Mouse (Mus musculus) forelimb bud, embryonic 11.5 days (tissue): ENCODE measurements around the gene Nupr1.
A peak's percentile ranks its signal among the peaks of the same experiment; 100 is the strongest.

ENCODE experiments used
- DNase-seq: peaks from one replicate; pipeline ENCODE4 v3.0.0-alpha.2; 2012; ENCODE audit warnings: low read depth, low spot score

The Nupr1 gene

DNA sequence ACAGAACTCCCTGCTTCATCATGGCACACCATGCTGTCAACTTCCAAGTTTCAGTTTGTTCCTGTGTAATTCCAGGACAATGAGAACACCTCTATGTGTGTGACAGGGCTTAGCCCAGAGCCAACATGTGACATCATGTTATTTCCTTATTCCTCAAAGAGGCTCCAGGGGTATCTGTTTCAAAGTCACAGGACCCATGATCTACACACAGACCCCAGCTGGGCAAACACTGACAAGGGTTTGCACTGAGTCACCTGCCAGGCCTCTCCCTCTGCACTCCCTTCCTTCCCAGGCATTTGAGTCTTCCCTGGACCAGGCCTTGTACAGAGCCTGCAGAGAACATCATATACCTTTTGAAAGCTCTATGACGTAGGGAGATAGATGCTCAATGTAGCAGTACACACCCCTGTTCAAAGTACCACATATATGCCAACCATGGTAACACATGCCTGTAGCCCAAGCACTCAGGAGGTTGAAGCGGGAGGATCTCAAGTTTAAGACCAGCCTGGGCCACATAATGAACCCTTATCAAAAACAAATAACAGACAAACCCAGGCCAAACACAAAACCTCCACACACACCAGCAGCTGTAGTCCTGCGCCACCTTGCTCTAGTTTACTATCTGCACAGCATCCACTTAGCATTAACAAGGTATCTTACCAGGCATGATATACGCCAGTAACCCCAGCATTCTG lies at the start of gene Nupr1:
Nupr1 (minus strand) TSS at position 38 of the 695 bp plus-strand sequence.
- DNase-seq = no peak

DNA sequence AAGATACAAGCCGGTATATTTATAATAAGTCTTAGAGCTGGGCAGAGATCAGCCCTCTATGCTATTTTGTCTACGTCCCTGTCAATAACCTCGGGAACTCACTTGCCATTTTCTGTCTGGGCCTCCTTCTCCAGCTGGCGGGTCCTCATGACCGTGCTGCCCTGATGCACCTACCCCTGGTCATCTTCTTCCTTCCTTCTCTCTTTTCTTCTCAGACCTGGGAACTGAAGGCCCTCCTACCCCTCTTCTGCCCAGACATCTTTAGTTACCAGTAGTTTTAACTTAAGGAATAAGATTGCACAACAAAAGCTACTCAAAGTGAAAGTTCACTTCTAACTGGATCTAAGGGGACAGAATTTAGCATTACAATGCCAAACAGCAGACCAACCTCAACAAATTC lies 49.0 kb upstream of the Nupr1 start:
- no peak for DNase-seq

DNA sequence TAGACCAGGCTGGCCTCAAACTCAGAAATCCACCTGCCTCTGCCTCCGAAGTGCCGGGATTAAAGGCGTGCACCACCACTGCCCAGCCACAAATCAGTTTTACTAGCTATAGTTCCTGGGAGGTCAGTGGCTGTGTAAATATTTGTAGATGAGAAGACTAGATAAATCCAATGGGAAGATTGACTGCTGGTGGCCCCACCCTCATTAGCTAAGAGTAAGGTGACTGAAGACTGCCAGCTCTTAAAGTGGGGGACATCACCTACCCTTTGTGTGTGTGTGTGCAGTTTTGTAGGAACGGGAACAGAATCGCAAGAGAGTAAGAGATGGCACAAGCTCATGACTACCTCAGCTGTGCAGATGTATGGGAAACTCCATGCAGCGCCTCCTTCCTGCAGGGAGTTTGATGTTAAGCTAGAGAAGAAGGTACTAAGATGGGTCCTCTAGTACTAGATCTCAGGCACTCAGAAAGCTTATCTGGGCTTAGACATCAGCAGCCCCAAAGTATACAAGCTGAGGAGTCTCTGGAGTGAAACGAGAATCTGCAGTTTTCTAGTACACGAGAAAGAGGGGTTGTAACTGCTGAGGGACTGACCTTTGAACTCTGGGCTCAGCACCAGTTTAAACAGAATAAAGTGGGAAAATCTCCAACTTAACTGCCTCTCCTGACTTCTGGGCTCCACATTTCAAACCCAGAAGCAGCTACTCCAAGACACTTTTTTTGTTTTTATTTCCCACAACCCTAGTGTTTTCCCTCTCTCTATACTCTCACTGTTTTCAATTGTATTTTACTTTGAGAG lies 48.1 kb upstream of the Nupr1 start:
- DNase-seq = no peak

DNA sequence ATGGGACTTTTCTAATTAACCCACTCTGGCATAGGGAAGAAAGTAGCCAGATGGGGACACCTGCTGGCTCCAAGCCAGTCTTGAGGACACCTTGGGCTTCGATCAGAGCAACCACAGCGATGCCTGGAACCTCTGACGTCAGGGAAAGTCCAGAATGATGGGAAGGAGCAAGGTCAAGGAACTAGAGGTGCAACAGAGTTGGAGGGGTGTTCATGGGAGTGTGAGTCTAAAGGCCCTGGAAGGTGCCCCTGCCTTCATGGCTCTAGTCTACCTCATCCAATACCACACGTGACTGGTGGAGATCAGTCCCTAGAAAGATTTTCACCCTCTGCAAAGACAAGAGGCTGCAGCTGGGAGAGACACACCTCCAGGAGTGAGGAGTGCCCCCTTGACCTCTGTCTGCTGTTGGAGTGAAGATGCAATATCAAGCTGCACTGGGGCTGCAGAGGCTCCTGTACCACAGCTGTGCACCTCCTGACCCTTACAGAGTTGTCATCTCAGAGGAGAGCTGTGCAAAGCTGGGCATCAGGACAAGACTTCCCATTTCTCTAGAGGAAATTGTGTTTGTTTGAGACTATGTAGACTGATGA lies 46.1 kb upstream of the Nupr1 start:
- DNase-seq = no peak

DNA sequence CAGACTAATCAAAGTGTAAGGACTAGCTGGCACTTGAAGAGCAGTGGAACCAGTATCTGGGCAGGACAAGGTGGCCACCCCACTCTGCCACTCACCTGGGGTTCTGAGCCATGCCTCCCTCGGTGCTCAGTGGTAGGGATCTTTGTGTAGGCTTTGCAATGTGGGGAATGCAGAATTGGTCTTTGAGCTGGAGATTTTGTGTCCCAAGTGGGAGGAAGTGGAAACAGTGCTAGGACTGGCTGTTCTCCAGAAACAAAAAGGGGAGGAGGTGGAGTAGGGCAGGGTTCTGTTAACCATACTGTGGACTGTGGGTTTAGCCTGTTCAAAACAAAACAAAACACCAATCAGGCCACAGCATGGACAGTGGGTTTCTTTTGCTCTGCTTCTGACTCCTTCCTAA lies 45.5 kb upstream of the Nupr1 start, which contains the start of gene Sult1a1:
Sult1a1 (minus strand) TSS at position 226 of the 400 bp plus-strand sequence.
- no peak for DNase-seq

DNA sequence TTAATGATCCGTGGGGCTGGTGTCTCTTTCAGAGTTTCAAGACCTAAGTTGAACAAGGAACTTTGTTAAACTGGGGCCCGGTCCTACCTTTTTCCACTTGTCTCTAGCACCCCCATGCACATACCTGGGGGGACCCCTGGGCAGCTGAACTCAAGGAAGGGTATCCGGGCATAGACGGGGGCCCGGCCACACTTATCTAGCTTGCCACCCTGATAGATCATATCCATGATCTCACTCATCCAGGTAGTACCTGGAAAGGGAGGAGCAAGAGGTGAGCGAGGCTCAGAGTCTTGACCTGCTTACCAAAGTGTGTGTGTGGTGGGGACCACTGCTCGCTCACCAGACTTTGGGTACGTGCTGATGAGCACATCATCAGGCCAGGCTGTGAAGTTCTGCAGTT lies 44.4 kb upstream of the Nupr1 start:
- no peak for DNase-seq

DNA sequence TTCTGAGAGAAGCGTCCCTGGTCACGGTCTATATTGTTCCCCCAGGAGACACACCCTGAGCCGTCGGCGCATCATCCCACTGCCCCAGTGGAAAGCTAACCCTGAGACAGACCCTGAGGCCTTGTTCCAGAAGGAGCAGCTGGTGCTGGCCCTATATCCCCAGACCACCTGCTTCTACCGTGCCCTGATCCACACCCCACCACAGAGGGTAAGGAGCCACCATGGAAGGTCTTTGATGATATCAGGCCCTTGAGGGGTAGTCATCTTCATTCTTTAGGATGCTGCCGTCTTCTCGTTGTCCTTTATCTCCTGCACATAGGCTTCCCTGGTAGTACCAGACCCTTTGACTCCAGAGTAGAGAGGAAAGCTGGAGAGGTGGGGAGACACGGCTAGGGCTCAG lies 41.5 kb upstream of the Nupr1 start:
- DNase-seq = no peak

DNA sequence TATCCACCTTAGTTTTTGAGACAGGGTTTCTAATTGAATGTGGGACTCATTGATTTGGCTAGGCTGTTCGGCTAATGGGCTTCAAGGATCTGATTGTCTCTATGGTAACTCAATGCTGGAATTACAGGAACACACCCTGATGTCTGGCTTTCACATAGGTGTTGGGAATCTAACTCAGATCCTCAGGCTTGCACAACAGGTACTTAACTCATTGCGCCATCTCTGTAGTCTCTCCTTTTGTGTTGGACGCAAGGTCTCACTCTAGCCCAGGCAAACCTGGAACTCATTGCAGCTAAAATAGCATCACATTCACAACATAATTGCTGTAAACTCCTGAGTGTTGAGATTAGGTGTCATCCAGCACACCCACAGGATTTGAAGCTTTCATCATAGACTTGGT lies 39.5 kb upstream of the Nupr1 start:
- no peak for DNase-seq

DNA sequence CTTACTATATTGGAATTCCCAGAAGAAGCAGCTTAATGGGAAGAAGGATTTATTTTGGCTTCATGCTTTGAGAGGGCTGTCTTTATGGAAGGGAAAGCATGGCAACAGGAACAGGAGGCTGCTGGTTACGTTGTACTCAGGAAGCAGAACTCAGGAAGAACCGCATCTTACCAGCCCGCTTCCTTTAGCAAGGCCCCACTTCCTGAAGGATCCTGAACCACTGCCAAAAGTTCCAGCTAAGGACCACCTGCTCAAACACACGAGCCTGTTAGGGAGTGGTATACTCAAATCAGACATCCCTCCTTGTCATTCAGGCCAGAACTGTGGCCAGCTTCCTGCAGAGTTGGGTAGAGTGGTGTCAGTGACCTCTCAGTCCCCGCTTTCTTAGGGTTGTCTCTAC lies 37.8 kb upstream of the Nupr1 start:
- DNase-seq = no peak

DNA sequence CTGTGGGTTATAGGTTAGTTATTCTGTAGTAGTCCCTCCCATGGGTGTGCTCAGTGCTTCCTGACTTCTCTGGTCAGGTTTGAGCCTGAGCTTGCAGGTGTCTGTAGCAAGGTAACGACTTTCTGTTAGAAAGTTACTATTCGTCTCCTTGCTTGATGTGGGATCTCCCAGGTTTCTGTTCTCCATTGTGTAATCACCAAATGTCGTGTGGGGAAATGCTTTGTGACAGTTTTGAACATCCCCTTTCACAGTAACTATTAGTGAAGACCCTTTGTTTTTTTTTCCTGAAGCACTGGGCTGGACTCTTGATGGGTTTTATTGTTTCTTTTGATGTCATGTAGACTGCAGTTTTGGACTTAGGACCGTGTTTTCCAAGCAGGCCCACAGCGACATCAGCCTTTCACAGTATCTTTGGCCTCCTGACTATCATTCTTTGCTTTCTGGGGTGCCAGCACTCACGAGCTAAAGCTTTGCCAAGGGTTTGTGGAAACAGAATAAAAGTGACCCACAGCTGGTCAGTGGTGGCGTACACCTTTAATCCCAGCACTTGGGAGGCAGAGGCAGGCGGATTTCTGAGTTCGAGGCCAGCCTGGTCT lies 36.9 kb upstream of the Nupr1 start:
- no peak for DNase-seq

DNA sequence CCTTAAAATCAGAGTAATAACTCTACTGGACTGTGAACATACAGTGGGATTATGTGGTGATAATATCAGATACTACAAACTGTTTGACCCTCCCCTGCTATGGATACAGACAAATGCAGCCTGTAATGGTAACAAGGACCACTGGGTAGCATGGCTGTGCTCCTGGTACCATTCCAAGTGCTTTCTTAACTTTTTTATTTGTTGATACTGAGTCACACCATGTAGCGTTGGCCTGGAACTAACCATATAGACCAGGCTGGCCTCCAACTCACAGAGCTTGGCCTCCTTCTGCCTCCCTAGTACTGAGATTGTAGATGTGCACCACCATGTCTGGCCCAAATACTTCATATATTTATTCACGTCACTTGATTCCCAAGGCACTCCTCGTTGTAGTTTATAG lies 34.6 kb upstream of the Nupr1 start:
- DNase-seq = no peak

DNA sequence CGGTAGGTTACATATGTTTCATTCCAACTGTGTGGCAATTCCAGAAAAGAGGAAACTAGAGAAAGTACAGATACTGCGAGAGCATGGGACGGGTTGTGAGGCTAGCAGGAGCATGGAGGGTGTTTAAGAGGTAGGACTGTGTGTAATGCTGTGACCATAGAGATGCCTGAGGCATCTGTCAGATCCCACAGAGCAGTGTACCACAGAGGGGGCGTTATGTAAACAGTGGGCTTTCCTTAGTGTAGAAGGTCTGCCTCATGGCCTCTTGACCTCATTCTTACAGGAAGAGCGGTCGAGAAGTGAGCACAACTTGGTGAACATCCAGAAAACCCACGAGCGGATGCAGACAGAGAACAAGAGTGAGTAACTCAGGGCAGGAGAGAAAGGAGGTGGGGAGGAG lies 33.0 kb upstream of the Nupr1 start:
- DNase-seq = no peak

DNA sequence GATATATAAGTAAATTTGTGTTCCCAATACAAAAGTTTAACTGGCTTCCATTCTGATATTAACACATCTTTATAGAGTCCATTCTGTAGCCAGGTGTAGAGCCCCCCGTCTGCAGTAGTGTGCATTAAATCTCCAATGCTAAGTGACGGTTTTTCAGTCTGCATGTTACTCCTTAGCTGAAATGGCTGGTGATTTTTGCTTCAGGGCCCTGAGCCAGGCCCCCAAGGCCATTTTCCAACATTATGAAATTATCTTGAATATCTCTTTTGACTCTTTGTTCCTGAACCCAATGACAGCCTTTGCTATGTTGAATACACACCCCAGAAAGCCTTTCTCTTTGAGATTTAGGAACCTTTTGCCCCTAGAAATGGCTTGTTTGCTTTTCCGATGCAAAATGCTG lies 29.1 kb upstream of the Nupr1 start:
- DNase-seq = no peak

DNA sequence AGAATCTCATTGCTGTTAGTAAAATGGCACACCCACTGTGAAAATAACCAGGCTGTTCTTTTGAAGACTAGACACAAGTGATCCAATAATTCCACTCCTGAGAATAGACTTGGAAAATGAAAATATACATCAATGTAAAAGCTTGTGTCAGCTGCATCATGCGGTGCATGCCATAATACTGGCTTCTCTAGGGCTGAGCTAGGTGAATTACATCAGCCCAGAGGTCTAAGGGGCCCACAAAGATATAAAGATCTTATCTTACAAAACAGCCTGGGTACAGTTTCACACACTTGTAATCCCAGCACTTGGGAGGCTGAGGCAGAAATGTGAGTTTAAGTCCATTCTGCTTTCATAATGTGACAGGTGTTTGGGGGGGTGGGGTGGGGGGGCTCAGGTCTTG lies 26.9 kb upstream of the Nupr1 start:
- DNase-seq = no peak

DNA sequence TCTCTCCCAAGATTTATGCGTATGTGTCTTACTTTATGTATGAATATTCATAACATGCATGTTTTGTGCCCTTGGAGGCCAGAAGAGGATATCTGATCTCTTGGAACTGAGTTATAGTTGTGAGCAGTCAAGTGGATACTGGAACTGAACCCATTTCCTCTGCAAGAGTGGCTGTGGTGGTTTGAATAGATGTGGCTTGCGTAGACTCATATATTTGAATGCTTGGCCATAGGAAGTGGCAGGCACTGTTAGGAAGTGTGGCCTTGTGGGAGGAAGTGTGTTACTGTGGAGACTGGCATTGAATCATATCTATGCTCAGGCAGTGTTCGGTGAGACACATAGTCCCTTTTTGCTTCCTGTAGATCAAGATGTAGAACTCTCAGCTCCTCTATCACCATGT lies 25.0 kb upstream of the Nupr1 start:
- DNase-seq = no peak

DNA sequence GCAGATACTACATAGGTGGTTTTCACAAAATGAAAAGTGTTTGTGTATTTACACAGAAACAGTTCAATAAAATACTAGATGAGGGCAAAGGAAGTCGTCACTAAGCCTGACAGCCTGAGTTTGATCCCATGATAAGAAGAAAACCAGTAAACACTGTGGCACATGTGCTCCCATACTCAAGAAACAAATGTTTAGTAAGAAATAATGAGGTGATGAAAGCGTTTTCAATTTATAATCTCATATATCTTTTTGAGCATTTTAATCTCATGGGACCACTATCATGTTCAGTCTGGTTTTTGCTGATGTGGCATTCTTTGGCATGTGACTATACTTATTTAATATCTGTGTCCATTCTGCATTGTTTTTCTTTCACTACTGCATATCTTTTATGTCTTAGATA lies 23.3 kb upstream of the Nupr1 start:
- no peak for DNase-seq

DNA sequence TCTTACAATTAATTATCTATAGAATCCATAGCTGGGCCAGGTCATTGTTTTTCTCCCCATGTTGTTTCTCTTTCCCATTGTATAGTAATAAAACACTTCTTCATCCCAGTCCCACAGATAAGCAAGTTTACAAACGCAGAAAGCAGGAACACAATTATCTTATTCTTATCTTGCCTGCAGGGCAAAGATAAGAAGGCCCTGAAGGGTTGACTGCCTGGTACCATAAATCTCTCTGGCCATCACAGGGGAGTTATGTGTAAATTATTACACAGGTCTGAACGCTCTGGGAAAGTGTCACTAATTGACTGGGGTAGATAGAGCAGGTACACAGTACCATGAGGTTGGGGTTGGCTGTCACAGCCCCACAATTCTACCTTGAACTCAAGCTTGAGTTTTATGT lies 20.2 kb upstream of the Nupr1 start:
- DNase-seq = no peak

DNA sequence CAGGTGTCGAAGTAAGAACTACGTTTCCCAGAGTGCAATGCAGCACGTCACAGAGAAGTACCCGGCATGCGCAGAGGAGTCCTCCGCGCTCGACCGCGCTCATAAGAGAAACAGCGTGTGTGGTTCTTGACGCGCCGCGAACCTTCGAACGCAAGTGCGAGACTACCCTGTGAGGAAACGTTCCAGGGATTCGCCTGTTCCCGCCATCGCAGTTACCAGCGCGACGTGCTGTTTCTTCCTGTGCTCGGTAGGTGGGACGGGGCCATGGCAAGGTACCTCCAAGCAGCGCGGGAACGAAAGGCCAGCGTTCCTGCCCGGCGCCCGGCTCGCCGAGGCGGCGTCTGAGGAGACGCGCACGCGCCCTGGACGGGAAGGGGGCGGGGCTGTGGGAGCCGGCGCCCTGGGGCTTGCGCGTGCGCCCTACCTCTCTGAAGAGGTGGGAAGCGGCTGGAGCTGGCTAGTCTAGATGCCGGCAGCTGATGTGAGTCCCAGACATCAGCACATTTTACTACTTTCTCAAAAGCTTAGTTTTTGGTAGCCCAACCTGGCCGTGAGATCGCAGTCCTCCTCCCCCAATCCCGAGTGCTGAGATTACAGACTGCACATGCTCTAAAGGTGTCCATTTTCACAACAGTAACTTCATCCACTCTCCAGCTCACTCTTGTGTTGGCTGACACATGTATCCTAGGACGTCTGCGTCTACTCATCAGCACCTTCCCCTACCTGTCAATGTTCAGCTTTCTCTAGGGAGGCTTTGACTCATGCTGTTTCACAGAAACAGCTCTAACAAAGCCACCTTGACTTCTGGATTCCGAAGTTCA lies 18.8 kb upstream of the Nupr1 start, which contains the start of gene Sgf29:
Sgf29 (plus strand) TSS at position 79 of the 821 bp plus-strand sequence.
- DNase-seq = peak; percentile 87

DNA sequence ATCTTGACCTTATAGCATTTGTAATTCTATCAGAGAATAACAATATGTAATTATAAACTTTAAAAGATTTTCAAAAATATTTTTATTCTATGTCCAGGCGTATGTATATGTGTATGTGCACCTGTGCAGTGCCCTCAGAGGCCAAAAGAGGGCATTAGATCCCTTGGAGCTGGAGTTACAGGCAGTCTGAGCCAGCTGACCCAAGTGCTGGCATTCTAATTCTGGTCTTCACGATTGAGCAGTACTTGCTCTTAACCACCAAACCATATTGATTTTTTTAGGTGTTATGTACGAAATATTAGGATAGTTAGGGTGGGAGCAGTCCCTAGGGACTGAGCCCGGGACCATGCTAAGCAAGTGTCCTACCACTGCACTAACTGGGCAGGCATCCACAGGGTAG lies 17.8 kb upstream of the Nupr1 start:
- DNase-seq = no peak

DNA sequence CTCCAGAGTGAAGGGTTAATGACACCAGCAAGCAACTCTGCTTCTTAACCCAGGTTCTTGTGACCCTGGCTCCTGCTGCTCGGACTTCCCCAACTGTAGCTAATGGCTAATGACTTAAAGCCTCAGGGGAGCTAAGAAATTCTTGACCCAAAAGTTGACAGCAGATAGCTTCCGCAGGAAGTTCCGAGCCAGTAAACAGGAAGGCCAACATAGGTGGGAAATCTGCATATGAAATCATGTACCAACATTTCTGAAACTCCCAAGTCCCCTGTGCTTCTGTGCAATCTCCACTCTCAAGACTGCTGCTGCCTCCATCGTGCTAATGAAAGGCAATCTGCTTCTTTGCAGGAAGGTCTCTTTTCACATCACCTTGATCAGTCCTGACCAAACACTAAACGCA lies 15.0 kb upstream of the Nupr1 start:
- DNase-seq = no peak

DNA sequence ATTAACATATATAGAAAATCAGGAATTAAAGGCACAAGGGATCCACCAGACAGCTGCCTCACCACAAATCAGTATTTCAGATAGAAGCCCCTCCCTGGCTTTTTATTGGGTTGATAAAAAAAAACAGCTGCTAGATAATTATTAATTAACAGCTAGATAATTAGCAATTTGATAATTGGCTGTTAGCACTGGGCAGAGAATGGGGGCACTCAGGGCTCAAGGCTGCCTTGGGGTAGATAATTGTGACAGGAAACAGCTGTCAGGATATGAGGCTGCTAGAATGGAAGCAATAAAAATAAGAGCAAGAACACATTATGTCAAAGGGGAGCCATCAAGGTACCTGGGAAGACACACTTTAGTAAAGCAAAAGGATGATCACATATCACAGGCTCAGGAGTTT lies 14.3 kb upstream of the Nupr1 start:
- no peak for DNase-seq

DNA sequence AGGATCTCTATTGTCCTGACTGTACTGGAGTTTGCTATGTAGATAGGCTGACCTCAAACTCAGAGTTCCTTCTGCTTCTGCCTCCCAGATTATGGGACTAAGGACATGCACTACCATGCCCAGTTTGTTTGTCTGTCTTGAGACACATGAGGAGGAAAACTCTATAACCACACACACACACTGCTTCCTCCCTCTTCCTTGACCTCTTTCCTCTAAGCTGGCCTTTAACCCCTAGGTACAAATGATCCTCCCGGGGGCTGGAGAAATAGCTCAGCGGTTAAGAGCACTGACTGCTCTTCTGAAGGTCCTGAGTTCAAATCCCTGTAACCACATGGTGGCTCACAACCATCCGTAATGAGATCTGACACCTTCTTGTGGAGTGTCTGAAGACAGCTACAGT lies 13.7 kb upstream of the Nupr1 start:
- no peak for DNase-seq
